Mouse (Mus musculus) sigmoid colon, adult 10 weeks (tissue): ENCODE data around the gene Vmn1r77. TPM values are rescaled to one million over a fixed set of nuclear protein-coding genes. Genes with fewer than 3 reads are reported as not detected.

Experiments
- polyA plus RNA-seq: library from polyadenylated mRNA; stranded (reverse); fragments of 350-450 nt; fragmentation: Illumina TruSeq; extraction: RNeasy Lipid Tissue Mini Kit (QIAGEN cat#74804); gene quantifications from one replicate; pipeline ENCODE4 v1.2.3, GENCODE M21; 2014; ENCODE audit warnings: low read depth, low replicate concordance

Vmn1r77 gene
- not detected for polyA plus RNA-seq

GRCm38 (mm10) chr7:12036452-12036851, at the start of gene Vmn1r77:
Gene Vmn1r77 (plus strand): TSS chr7:12036752.

Other genes starting within 250 kb of the Vmn1r77 start
- not detected for gene Vmn1r74, start 202.8 kb upstream of the Vmn1r77 start, polyA plus RNA-seq
- gene Vmn1r75, start 162.1 kb upstream of the Vmn1r77 start, polyA plus RNA-seq = not detected
- not detected for gene Vmn1r76, start 98.5 kb upstream of the Vmn1r77 start, polyA plus RNA-seq
- not detected for gene Vmn1r78, start 113.5 kb downstream of the Vmn1r77 start, polyA plus RNA-seq
- gene Vmn1r79, start 134.5 kb downstream of the Vmn1r77 start, polyA plus RNA-seq = not detected
- not detected for gene Vmn1r80, start 152.5 kb downstream of the Vmn1r77 start, polyA plus RNA-seq
- gene Vmn1r81, start 231.5 kb downstream of the Vmn1r77 start, polyA plus RNA-seq = not detected